Mouse (Mus musculus) adrenal gland, postnatal 4 days (tissue): ENCODE data around the gene Nxt1. TPM values are rescaled to one million over a fixed set of nuclear protein-coding genes. Genes with fewer than 3 reads are reported as not detected.

Experiments used
- DNase-seq, 2 experiments: peaks; one replicate each; pipeline ENCODE4 v3.0.0; 2021 to 2022; ENCODE audit warnings: low spot score in 2 of 2, mixed read lengths in 2 of 2
- long read RNA-seq, 2 experiments: library from polyadenylated mRNA; stranded (forward); transcript quantifications; one replicate each; pipeline ENCODE4 v2.0.0; 2021
- total RNA-seq, 2 experiments: library from RNA; stranded (reverse); gene quantifications; 2 replicates each; pipeline ENCODE4 v1.2.3; 2021

Gene Nxt1
- 10 to 100 TPM; 24.1 to 28.1 TPM for total RNA-seq
- long read RNA-seq, experiment 1, transcript Nxt1-201 (2 exons, 956 nt), result major isoform, 21 of 47 reads
- long read RNA-seq, experiment 1, partial matches to known transcripts, result 0 of 47 reads
- long read RNA-seq, experiment 1, other reads (novel, unspliced or antisense), result 24 of 47 reads
- long read RNA-seq, experiment 2, transcript Nxt1-201 (2 exons, 956 nt), result major isoform, 26 of 39 reads
- long read RNA-seq, experiment 2, partial matches to known transcripts, result 0 of 39 reads
- long read RNA-seq, experiment 2, other reads (novel, unspliced or antisense), result 13 of 39 reads

GRCm38 (mm10) chr2:148672199-148673096 lies at the start of gene Nxt1:
Nxt1 (plus strand) TSS chr2:148672601.
- DNase-seq, result peak; percentile 99

- DNase-seq, result no peak
These were observed 49.3 kb upstream of the Nxt1 start for GRCm38 (mm10) chr2:148623067-148623466.

- DNase-seq, result no peak
These were observed 47.9 kb upstream of the Nxt1 start for GRCm38 (mm10) chr2:148624484-148624883.

GRCm38 (mm10) chr2:148627011-148627471 lies 45.4 kb upstream of the Nxt1 start:
- DNase-seq, result no peak

- DNase-seq, result no peak
These were observed 41.4 kb upstream of the Nxt1 start for GRCm38 (mm10) chr2:148631011-148631410.

- DNase-seq, result no peak
These were observed 40.8 kb upstream of the Nxt1 start for GRCm38 (mm10) chr2:148631602-148632001.

- DNase-seq, result no peak
These were observed 37.9 kb upstream of the Nxt1 start for GRCm38 (mm10) chr2:148634466-148634865.

- DNase-seq, result no peak
These were observed 29.6 kb upstream of the Nxt1 start for GRCm38 (mm10) chr2:148642610-148643370.

- no peak for DNase-seq
These were observed 27.9 kb upstream of the Nxt1 start for GRCm38 (mm10) chr2:148644421-148645000.

GRCm38 (mm10) chr2:148650587-148651357 lies 21.6 kb upstream of the Nxt1 start:
- no peak for DNase-seq

- peak in 1 of 2 experiments; percentile 27 for DNase-seq
These were observed 17.4 kb upstream of the Nxt1 start for GRCm38 (mm10) chr2:148654961-148655360.

- no peak for DNase-seq
These were observed 8.9 kb upstream of the Nxt1 start for GRCm38 (mm10) chr2:148663458-148663857.

GRCm38 (mm10) chr2:148677801-148678200 lies 5.4 kb downstream of the Nxt1 start:
- peak; percentile 25 to 44 for DNase-seq

- peak; percentile 15 to 29 for DNase-seq
These were observed 6.9 kb downstream of the Nxt1 start for GRCm38 (mm10) chr2:148679346-148679745.

GRCm38 (mm10) chr2:148680775-148681291 lies 8.4 kb downstream of the Nxt1 start, which contains the start of gene Gzf1:
Gzf1 (plus strand) TSS chr2:148681023.
- peak; percentile 98 to 99 for DNase-seq

- peak; percentile 30 to 39 for DNase-seq
These were observed 9.1 kb downstream of the Nxt1 start for GRCm38 (mm10) chr2:148681461-148681891.

GRCm38 (mm10) chr2:148683031-148683430 lies 10.6 kb downstream of the Nxt1 start:
- DNase-seq, result no peak

GRCm38 (mm10) chr2:148684972-148685371 lies 12.6 kb downstream of the Nxt1 start:
- DNase-seq, result no peak

- no peak for DNase-seq
These were observed 13.3 kb downstream of the Nxt1 start for GRCm38 (mm10) chr2:148685709-148686108.

- DNase-seq, result no peak
These were observed 14.5 kb downstream of the Nxt1 start for GRCm38 (mm10) chr2:148686862-148687261.
